Mouse (Mus musculus) myocyte (in vitro differentiated cells): ENCODE data around the gene Cebpe.

ENCODE experiments used
- CEBPB ChIP-seq: IDR thresholded peaks from 2 replicates; pipeline ENCODE4 v1.6.1; 2011; ENCODE audit warnings: mild to moderate bottlenecking, moderate library complexity; ENCODE audit not compliant: poor library complexity, insufficient read depth, severe bottlenecking
- E2F4 ChIP-seq: IDR thresholded peaks from one replicate; pipeline ENCODE4 v1.6.1; 2011; ENCODE audit warnings: mild to moderate bottlenecking, control low read depth, moderate library complexity; ENCODE audit not compliant: insufficient read depth
- MAX ChIP-seq: IDR thresholded peaks from one replicate; pipeline ENCODE4 v1.6.1; 2011; ENCODE audit warnings: low read depth, mild to moderate bottlenecking, control low read depth
- MYOD1 ChIP-seq, 3 experiments: IDR thresholded peaks; one replicate each; pipeline ENCODE4 v1.6.1; 2011; ENCODE audit warnings: control low read depth in 2 of 3, low read depth in 2 of 3, mild to moderate bottlenecking in 2 of 3, moderate library complexity in 1 of 3; ENCODE audit not compliant: insufficient read length in 2 of 3, control insufficient read depth in 1 of 3
- MYOG ChIP-seq, 3 experiments: IDR thresholded peaks; one replicate each; pipeline ENCODE4 v1.6.1; 2011; ENCODE audit warnings: control low read depth in 2 of 3, low read depth in 2 of 3, mild to moderate bottlenecking in 2 of 3; ENCODE audit not compliant: insufficient read length in 2 of 3, control insufficient read depth in 1 of 3, insufficient read depth in 1 of 3
- POLR2A ChIP-seq: IDR thresholded peaks from one replicate; pipeline ENCODE4 v1.6.1; 2011; ENCODE audit warnings: low read depth, mild to moderate bottlenecking, control low read depth, moderate library complexity; ENCODE audit not compliant: insufficient read length
- POLR2AphosphoS2 ChIP-seq: IDR thresholded peaks from one replicate; pipeline ENCODE4 v1.6.1; 2011; ENCODE audit warnings: low read depth, control low read depth; ENCODE audit not compliant: insufficient read length
- SRF ChIP-seq: IDR thresholded peaks from one replicate; pipeline ENCODE4 v1.6.1; 2011; ENCODE audit warnings: low read depth; ENCODE audit not compliant: control insufficient read depth, insufficient read length
- TCF12 ChIP-seq: IDR thresholded peaks from one replicate; pipeline ENCODE4 v1.6.1; 2011; ENCODE audit warnings: mild to moderate bottlenecking, control low read depth; ENCODE audit not compliant: poor library complexity, insufficient read depth, severe bottlenecking
- USF1 ChIP-seq: IDR thresholded peaks from one replicate; pipeline ENCODE4 v1.6.1; 2011; ENCODE audit warnings: low read depth, mild to moderate bottlenecking, control low read depth, moderate library complexity

DNA sequence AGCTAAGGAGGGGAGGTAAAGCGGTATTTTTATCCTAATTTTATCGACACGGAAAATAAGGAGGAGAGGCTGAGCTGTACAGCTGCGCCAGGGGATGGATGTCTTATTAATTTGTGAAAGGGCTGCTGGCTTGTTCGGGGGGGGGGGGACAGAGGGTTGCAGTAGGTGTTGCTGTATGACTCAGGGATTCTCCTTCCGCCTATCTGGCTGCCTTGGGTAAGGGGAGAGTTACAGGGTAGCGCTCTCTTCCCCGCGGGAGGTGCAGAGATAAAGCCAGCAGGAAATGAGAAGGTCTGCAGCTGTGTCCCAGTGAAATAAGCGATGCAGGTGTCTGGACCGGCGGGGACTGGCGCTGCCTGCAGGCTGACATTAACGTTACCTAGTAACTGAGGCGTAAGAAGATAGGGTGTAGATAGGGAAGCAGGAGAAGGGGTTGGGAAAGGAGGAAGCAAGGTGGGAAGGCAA lies 2.7 kb upstream of the Cebpe start:
- TF ChIP-seq TCF12 (no peak), POLR2A (no peak), MYOD1 (IDR thresholded peaks at IDR 0.05; ENCODE audit: control insufficient read depth in 1 of 3, insufficient read length in 2 of 3, low read depth in 2 of 3) (no peak), USF1 (no peak), POLR2AphosphoS2 (no peak), E2F4 (no peak), MAX (no peak), MYOG (IDR thresholded peaks at IDR 0.05; ENCODE audit: control insufficient read depth in 1 of 3, insufficient read depth in 1 of 3, insufficient read length in 2 of 3, low read depth in 2 of 3) (no peak), CEBPB (no peak), SRF (no peak)
